Mouse (Mus musculus): ENCODE data around the gene Ddx55.

DNA sequence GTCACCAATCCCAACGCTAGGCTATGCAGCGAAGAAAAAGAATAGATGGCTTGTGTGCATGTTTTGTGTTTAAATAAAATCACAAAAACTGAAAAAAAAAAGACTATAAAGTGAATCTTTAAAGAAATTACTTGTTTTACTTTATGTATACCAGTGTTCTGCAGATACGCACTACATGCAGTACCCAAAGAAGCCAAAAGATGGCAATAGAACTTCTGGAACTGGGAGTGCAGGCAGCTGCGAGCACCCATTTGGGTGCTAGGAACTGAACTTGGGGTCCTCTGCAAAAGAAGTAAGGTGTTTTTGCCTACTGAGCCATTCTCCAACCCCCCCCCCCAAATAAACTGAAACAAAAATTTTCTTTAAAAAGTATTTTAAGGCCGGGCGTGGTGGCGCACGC is 29.6 kb upstream of the Ddx55 start:
- peak; percentile 54 for TF ChIP-seq CTCF (IDR thresholded peaks at IDR 0.05; ENCODE audit: low read depth)
- no peak for TF ChIP-seq EP300 (optimal IDR thresholded peaks at IDR 0.05)

Measured in stomach, postnatal 0 days (tissue).